Mouse (Mus musculus): ENCODE data around the gene Vmn1r62. TPM values are rescaled to one million over a fixed set of nuclear protein-coding genes. Genes with fewer than 3 reads are reported as not detected.
"Not testable (repeated sequence)": the region's sequence is repeated elsewhere in the genome, so short reads cannot be mapped to it uniquely, and the experiment has no call there.

Vmn1r62 gene
- not detected for total RNA-seq (2021)

DNA sequence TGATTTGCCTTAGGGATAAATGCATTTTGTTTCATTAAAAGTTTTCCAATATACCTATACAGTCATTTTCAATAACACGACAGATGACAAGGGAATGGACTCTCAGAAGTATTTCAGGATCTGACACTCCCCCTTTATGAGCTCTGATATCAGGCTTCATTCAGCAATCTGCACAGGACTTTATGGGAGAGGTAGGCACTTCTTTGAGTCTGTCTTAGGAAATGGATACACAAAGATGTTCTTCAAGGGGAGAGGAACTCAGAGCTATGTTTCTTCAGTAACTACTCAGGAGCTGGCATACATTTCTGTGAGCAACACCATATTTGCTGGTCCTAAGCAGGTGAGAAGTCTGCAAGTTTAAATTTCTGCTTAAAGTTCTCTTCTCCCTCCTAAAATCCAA is at the start of gene Vmn1r62:
Gene Vmn1r62 (plus strand): TSS at position 301 of the 400 bp plus-strand sequence.
- DNase-seq (ENCODE audit: extremely low spot score in 1 of 2, low spot score in 1 of 2), result not testable (repeated sequence)

Other genes starting within 250 kb of the Vmn1r62 start
- not detected for gene Vmn1r59, start 216.9 kb upstream of the Vmn1r62 start, total RNA-seq (2021)
- not detected for gene Vmn2r28, start 179.7 kb upstream of the Vmn1r62 start, total RNA-seq (2021)
- not detected for gene Vmn1r60, start 126.3 kb upstream of the Vmn1r62 start, total RNA-seq (2021)
- gene Vmn1r61, start 60.3 kb upstream of the Vmn1r62 start, total RNA-seq (2021), result not detected
- gene Vmn1r63, start 131.8 kb downstream of the Vmn1r62 start, total RNA-seq (2021), result not detected
- gene Vmn1r64, start 210.9 kb downstream of the Vmn1r62 start, total RNA-seq (2021), result not detected

Data from layer of hippocampus, postnatal 25 days (tissue).